Mouse (Mus musculus) liver, embryonic 13.5 days (tissue): ENCODE measurements around the gene Slc43a2. TPM values are rescaled to one million over a fixed set of nuclear protein-coding genes. Genes with fewer than 3 reads are reported as not detected.
"Not testable (repeated sequence)": the region's sequence is repeated elsewhere in the genome, so short reads cannot be mapped to it uniquely, and the experiment has no call there.

Experiments
- ATAC-seq: fragments of 200-750 bp; cut with Nextera tagmentation; 2 replicates; pipeline ENCODE4 v1.8.0; 2017; ENCODE audit warnings: low read depth, mild to moderate bottlenecking, moderate number of reproducible peaks, moderate library complexity
- DNase-seq: peaks from one replicate; pipeline ENCODE4 v3.0.0; 2022
- H3K27ac ChIP-seq: fragments of 300-500 bp; sonication (generic); 2 replicates; pipeline ENCODE4 v1.5.1; 2015; ENCODE audit warnings: moderate library complexity, mild to moderate bottlenecking, inconsistent platforms
- H3K27me3 ChIP-seq: fragments of 300-500 bp; sonication (generic); 2 replicates; pipeline ENCODE4 v1.6.1; 2015; ENCODE audit warnings: mild to moderate bottlenecking, inconsistent platforms
- H3K36me3 ChIP-seq: fragments of 300-500 bp; sonication (generic); 2 replicates; pipeline ENCODE4 v1.6.1; 2015; ENCODE audit warnings: mild to moderate bottlenecking, inconsistent platforms
- H3K4me1 ChIP-seq: fragments of 300-500 bp; sonication (generic); replicated peaks from 2 replicates; pipeline ENCODE4 v1.6.1; 2015; ENCODE audit warnings: inconsistent platforms
- H3K4me2 ChIP-seq: fragments of 300-500 bp; sonication (generic); 2 replicates; pipeline ENCODE4 v1.6.1; 2015; ENCODE audit warnings: inconsistent platforms, mild to moderate bottlenecking, moderate library complexity
- H3K4me3 ChIP-seq: fragments of 300-500 bp; sonication (generic); replicated peaks from 2 replicates; pipeline ENCODE4 v1.5.1; 2015; ENCODE audit warnings: mild to moderate bottlenecking, inconsistent platforms
- H3K9ac ChIP-seq: fragments of 300-500 bp; sonication (generic); 2 replicates; pipeline ENCODE4 v1.6.1; 2015; ENCODE audit warnings: mild to moderate bottlenecking, inconsistent platforms
- H3K9me3 ChIP-seq: fragments of 300-500 bp; sonication (generic); replicated peaks from 2 replicates; pipeline ENCODE4 v1.6.1; 2016; ENCODE audit warnings: inconsistent platforms
- WGBS: fragments of 180-500 bp; shearing (Covaris S2); methylation state at CpG from one replicate; pipeline ENCODE4 v1.1.7; 2015; ENCODE audit not compliant: insufficient replicate concordance; 5-methylcytosine and 5-hydroxymethylcytosine counted together
- polyA plus RNA-seq: library from polyadenylated mRNA; unstranded; fragments of >200 nt; fragmentation: Nextera tagmentation; extraction: Ambion mirVana; gene quantifications from 2 replicates; pipeline ENCODE4 v1.2.1, GENCODE M21; 2015

Slc43a2 gene
- polyA plus RNA-seq, 1 experiment from 2014 or later: 3.7 TPM

GRCm38 (mm10) chr11:75595404-75595803, 63.9 kb downstream of the Slc43a2 start:
- no peak overlapping the region for H3K27ac ChIP-seq
- no peaks in the 10 kb centered on the region for H3K9me3 ChIP-seq
- H3K27me3 ChIP-seq: no peaks in the 10 kb centered on the region
- 54% methylated on average over 2 of the region's 2 CpGs for WGBS
- DNase-seq (no peak), ATAC-seq (no peak)
- H3K4me1 ChIP-seq: peaks cover 48% of the 10 kb centered on the region
- no peak overlapping the region for H3K4me2 ChIP-seq
- no peak overlapping the region for H3K4me3 ChIP-seq
- no peak overlapping the region for H3K9ac ChIP-seq
- peaks cover 52% of the 10 kb centered on the region for H3K36me3 ChIP-seq

DNA sequence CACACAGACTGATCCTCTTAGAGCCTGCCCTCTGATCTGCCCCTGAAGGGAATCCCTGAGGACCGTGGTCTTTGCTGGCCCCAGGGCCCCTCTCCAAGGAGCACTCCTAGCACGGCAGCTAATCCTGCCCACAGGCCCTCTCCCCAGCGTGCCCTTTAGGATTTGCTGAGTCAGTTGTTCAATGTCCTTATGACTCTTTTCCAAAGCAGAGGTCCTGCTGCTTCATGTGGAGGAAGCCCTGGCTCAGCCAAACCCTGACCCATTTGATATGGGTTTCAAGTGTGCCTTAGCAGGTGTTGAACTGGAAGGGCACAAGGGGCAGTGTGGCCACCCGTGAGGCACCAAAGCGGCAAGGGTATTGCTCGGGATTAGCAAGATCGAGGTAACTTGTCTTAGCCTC, 64.3 kb downstream of the Slc43a2 start:
- no peak for ATAC-seq
- Histone ChIP-seq H3K9me3 (no peaks in the 10 kb centered on the region), H3K4me1 (peaks cover 45% of the 10 kb centered on the region), H3K4me3 (no peak overlapping the region), H3K27ac (no peak overlapping the region), H3K9ac (no peak overlapping the region), H3K4me2 (no peak overlapping the region), H3K27me3 (no peaks in the 10 kb centered on the region), H3K36me3 (peaks cover 56% of the 10 kb centered on the region)
- WGBS: 75% methylated on average over 7 of the region's 7 CpGs
- no peak for DNase-seq

DNA sequence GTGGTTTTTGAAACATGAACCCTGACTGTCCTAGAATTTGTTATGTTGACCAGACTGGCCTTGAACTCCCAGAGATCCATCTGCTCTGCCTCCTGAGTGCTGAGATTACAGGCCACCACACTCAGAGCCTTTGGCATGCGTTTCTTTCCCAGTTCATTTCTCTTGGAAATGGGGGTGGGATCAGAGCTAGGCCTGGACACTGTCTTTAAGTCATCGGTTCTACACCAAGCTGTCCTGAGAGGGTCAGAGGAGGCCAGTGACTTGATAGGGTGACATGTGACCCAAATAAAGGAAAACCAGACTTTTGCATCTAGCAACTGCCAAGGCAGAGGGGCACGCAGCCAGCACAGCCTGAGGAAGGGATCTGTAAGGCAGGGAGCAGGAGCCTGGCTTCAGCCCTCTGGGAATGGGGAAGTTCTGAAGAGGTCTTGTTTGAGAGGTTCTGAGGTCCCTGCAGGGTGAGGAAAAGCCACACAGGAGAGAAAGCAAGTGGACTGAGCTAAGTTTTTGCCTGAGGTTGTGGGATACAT, 65.3 kb downstream of the Slc43a2 start:
- peaks cover 66% of the 10 kb centered on the region for H3K36me3 ChIP-seq
- no peak overlapping the region for H3K9ac ChIP-seq
- no peak overlapping the region for H3K4me3 ChIP-seq
- no peaks in the 10 kb centered on the region for H3K9me3 ChIP-seq
- H3K4me2 ChIP-seq: no peak overlapping the region
- ATAC-seq: no peak
- H3K27me3 ChIP-seq: no peaks in the 10 kb centered on the region
- DNase-seq: no peak
- peaks cover 43% of the 10 kb centered on the region for H3K4me1 ChIP-seq
- H3K27ac ChIP-seq: no peak overlapping the region
- WGBS: 67% methylated on average over 3 of the region's 3 CpGs

DNA sequence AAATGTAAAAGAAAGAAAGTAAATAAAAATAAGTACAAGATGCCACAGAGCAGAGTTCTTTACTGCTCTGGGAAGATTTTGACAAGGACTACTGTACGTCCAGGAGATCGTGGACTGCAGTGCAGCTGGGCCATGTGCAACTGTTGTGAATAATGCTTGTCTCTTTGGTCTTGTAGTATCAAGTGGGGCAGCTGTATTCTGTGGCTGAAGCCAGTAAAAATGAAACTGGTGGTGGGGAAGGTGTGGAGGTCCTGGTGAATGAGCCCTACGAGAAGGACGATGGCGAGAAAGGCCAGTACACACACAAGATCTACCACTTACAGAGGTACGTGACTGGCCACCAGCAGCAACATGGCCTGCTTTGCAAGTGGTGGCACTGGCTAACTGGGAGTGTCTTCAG, 66.5 kb downstream of the Slc43a2 start:
- no peaks in the 10 kb centered on the region for H3K9me3 ChIP-seq
- no peak overlapping the region for H3K27ac ChIP-seq
- no peak for DNase-seq
- peaks cover 32% of the 10 kb centered on the region for H3K4me1 ChIP-seq
- H3K4me3 ChIP-seq: no peak overlapping the region
- ATAC-seq: no peak
- H3K9ac ChIP-seq: no peak overlapping the region
- WGBS: 88% methylated on average over 6 of the region's 6 CpGs
- H3K36me3 ChIP-seq: peaks cover 68% of the 10 kb centered on the region
- no peak overlapping the region for H3K4me2 ChIP-seq
- no peaks in the 10 kb centered on the region for H3K27me3 ChIP-seq

- Histone ChIP-seq H3K4me1 (peaks cover 23% of the 10 kb centered on the region), H3K36me3 (peaks cover 62% of the 10 kb centered on the region)
- ATAC-seq, H3K4me2 ChIP-seq, H3K9ac ChIP-seq, H3K27me3 ChIP-seq, DNase-seq, H3K9me3 ChIP-seq, H3K27ac ChIP-seq, H3K4me3 ChIP-seq: not testable (repeated sequence)
- WGBS: 86% methylated on average over 17 of the region's 17 CpGs
Measured at GRCm38 (mm10) chr11:75599802-75600201, 68.3 kb downstream of the Slc43a2 start.

GRCm38 (mm10) chr11:75604826-75605225, 73.3 kb downstream of the Slc43a2 start:
- ATAC-seq: no peak
- H3K27me3 ChIP-seq: no peaks in the 10 kb centered on the region
- no peak overlapping the region for H3K4me2 ChIP-seq
- 76% methylated on average over 5 of the region's 5 CpGs for WGBS
- DNase-seq: no peak
- H3K4me1 ChIP-seq: peaks cover 13% of the 10 kb centered on the region
- no peak overlapping the region for H3K9ac ChIP-seq
- peaks cover 76% of the 10 kb centered on the region for H3K36me3 ChIP-seq
- no peak overlapping the region for H3K4me3 ChIP-seq
- H3K27ac ChIP-seq: no peak overlapping the region
- H3K9me3 ChIP-seq: no peaks in the 10 kb centered on the region

DNA sequence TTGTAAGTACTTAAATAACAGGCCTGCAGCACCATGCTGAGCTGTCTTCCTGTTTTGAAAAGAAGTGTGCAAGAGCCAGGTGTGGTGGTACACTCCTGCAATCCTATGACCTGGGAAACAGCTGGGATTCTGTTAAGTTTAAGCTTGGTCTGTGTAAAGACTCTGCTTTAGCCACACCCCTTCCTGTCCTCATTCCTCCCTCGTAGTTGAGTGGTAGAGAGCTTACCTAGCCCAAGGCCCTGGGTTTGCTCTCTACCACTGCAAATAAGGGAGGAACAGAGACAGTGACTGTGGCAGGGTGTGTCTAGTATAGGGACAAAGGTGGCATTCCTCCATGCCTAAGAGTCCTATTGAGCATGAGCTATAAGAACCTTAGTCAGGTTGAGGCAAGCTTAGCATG, 73.8 kb downstream of the Slc43a2 start:
- ATAC-seq (no peak), DNase-seq (no peak)
- no peak overlapping the region for H3K27ac ChIP-seq
- no peak overlapping the region for H3K4me3 ChIP-seq
- no peaks in the 10 kb centered on the region for H3K9me3 ChIP-seq
- H3K9ac ChIP-seq: no peak overlapping the region
- peaks cover 13% of the 10 kb centered on the region for H3K4me1 ChIP-seq
- H3K36me3 ChIP-seq: peaks cover 76% of the 10 kb centered on the region
- H3K4me2 ChIP-seq: no peak overlapping the region
- H3K27me3 ChIP-seq: no peaks in the 10 kb centered on the region
- 26% methylated on average over 1 of the region's 1 CpGs for WGBS

GRCm38 (mm10) chr11:75608776-75609175, 77.3 kb downstream of the Slc43a2 start:
- 84% methylated on average over 5 of the region's 5 CpGs for WGBS
- Histone ChIP-seq H3K4me3 (no peak overlapping the region), H3K36me3 (peaks cover 71% of the 10 kb centered on the region), H3K4me2 (no peak overlapping the region), H3K27ac (no peak overlapping the region), H3K9me3 (no peaks in the 10 kb centered on the region), H3K4me1 (peaks cover 13% of the 10 kb centered on the region), H3K27me3 (no peaks in the 10 kb centered on the region), H3K9ac (no peak overlapping the region)
- ATAC-seq (no peak), DNase-seq (no peak)

GRCm38 (mm10) chr11:75610021-75610420, 78.5 kb downstream of the Slc43a2 start:
- ATAC-seq: no peak
- WGBS: 84% methylated on average over 2 of the region's 2 CpGs
- no peak overlapping the region for H3K4me3 ChIP-seq

GRCm38 (mm10) chr11:75614769-75615168, 83.3 kb downstream of the Slc43a2 start:
- no peak for DNase-seq
- no peaks in the 10 kb centered on the region for H3K9me3 ChIP-seq
- no peak overlapping the region for H3K9ac ChIP-seq
- WGBS: 97% methylated on average over 1 of the region's 1 CpGs
- H3K4me1 ChIP-seq: no peaks in the 10 kb centered on the region
- H3K4me2 ChIP-seq: no peak overlapping the region
- no peak overlapping the region for H3K4me3 ChIP-seq
- no peak overlapping the region for H3K27ac ChIP-seq
- ATAC-seq: no peak
- H3K27me3 ChIP-seq: no peaks in the 10 kb centered on the region
- peaks cover 76% of the 10 kb centered on the region for H3K36me3 ChIP-seq

More at GRCm38 (mm10) chr11:75610021-75610420, 78.5 kb downstream of the Slc43a2 start:
- Histone ChIP-seq H3K4me1 (peaks cover 13% of the 10 kb centered on the region), H3K27ac (no peak overlapping the region), H3K9ac (no peak overlapping the region), H3K9me3 (no peaks in the 10 kb centered on the region), H3K36me3 (peaks cover 81% of the 10 kb centered on the region), H3K27me3 (no peaks in the 10 kb centered on the region), H3K4me2 (no peak overlapping the region)
- DNase-seq: no peak

- Histone ChIP-seq H3K4me1 (no peaks in the 10 kb centered on the region), H3K9me3 (no peaks in the 10 kb centered on the region), H3K4me3 (no peak overlapping the region), H3K9ac (no peak overlapping the region), H3K27ac (no peak overlapping the region), H3K27me3 (no peaks in the 10 kb centered on the region), H3K36me3 (peaks cover 77% of the 10 kb centered on the region), H3K4me2 (no peak overlapping the region)
- WGBS: 72% methylated on average over 2 of the region's 2 CpGs
- DNase-seq (no peak), ATAC-seq (no peak)
Measured at GRCm38 (mm10) chr11:75615556-75615955, 84.1 kb downstream of the Slc43a2 start.

DNA sequence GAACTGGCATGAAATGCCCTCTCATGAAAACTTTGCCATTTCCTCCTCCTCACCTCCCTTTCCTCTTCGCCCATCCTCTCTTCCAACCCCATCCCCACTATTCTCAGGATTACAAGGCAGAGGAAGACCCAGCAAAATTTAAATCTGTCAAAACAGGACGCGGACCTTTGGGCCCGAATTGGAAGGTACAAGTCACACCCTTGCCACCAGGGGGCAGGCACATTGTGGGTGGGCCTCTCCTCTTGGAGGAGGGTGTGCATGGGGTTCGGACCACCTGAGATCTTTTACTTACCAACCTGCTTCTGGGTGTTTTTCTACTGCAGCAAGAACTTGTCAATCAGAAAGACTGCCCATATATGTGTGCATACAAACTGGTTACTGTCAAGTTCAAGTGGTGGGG, 87.6 kb downstream of the Slc43a2 start:
- no peaks in the 10 kb centered on the region for H3K9me3 ChIP-seq
- H3K4me2 ChIP-seq: no peak overlapping the region
- no peak overlapping the region for H3K9ac ChIP-seq
- no peak overlapping the region for H3K4me3 ChIP-seq
- peaks cover 69% of the 10 kb centered on the region for H3K36me3 ChIP-seq
- no peak for ATAC-seq
- no peak for DNase-seq
- 74% methylated on average over 5 of the region's 5 CpGs for WGBS
- peaks cover 15% of the 10 kb centered on the region for H3K4me1 ChIP-seq
- no peaks in the 10 kb centered on the region for H3K27me3 ChIP-seq
- H3K27ac ChIP-seq: no peak overlapping the region
